ENCODE assay signal across 8 mouse cellular contexts in genomic region chr13:105266746-105267145, GRCm38 (mm10). TPM values are rescaled to one million over a fixed set of nuclear protein-coding genes. Genes with fewer than 3 reads are reported as not detected.
A peak's percentile ranks its signal among the peaks of the same experiment; 100 is the strongest.
DNase-seq lines count a peak whose midpoint lies in the region; ATAC-seq and TF ChIP-seq lines count a peak whose summit lies in the region.

No protein-coding gene starts in this region.

- no peak for ATAC-seq in heart, embryonic 11.5 days (replicated peaks; ENCODE audit: insufficient number of reproducible peaks, low FRiP score, low TSS enrichment)
- peak; percentile 50; the same call in 1 of the 2 replicates for ATAC-seq in midbrain, embryonic 14.5 days (ENCODE audit: low FRiP score, low TSS enrichment)

- H3K9ac ChIP-seq in heart, embryonic 11.5 days (ENCODE audit: low read depth, low read length), result no peak overlapping the region
- no peak overlapping the region for H3K9ac ChIP-seq in ES-E14 (ENCODE audit: insufficient read depth, low read depth, low read length, poor library complexity, severe bottlenecking)
- no peak overlapping the region for H3K9ac ChIP-seq in midbrain, embryonic 14.5 days (replicated peaks; ENCODE audit: low read length)

- H3K4me1 ChIP-seq in heart, embryonic 11.5 days (ENCODE audit: control insufficient read depth, insufficient read depth, low read length), result no peaks in the 10 kb centered on the region
- no peaks in the 10 kb centered on the region for H3K4me1 ChIP-seq in ES-E14 (ENCODE audit: control insufficient read depth in 2 of 2, insufficient read depth in 2 of 2, low read length in 2 of 2, poor library complexity in 1 of 2)
- no peaks in the 10 kb centered on the region for H3K4me1 ChIP-seq in midbrain, embryonic 14.5 days (ENCODE audit: control insufficient read depth, insufficient read depth, low read length)

- DNase-seq in heart, postnatal 10 days, result peak; percentile 49 to 74
- peak; percentile 34 for DNase-seq in ES-E14 (ENCODE audit: low read depth, low spot score)
- peak; percentile 16 for DNase-seq in cerebellum, adult 8-10 months
- DNase-seq in gonadal fat pad, adult 2 months (ENCODE audit: low read depth), result peak; percentile 3
- peak; percentile 81 for DNase-seq in layer of hippocampus, adult 9-10 months (ENCODE audit: low spot score)
- DNase-seq in midbrain, embryonic 14.5 days, result peak; percentile 83
- no peak for DNase-seq in natural killer cell, adult 2 months (ENCODE audit: low spot score in 2 of 2)

- in situ Hi-C loops in ES-E14 (cut with MboI; ENCODE audit: low sequenced_read_pairs in 2 of 2, unreplicated experiment in 2 of 2), result no loop called here

- no peak overlapping the region for H3K4me3 ChIP-seq in heart, embryonic 11.5 days (ENCODE audit: low read depth, low read length)
- H3K4me3 ChIP-seq in ES-E14 (ENCODE audit: insufficient read depth in 1 of 2, low read depth in 1 of 2, low read length in 2 of 2, poor library complexity in 1 of 2, severe bottlenecking in 1 of 2), result no peak overlapping the region
- H3K4me3 ChIP-seq in midbrain, embryonic 14.5 days (replicated peaks; ENCODE audit: low read depth, low read length), result no peak overlapping the region

- no peak overlapping the region for H3K27ac ChIP-seq in heart, embryonic 11.5 days (ENCODE audit: low read depth, low read length)
- no peak overlapping the region for H3K27ac ChIP-seq in ES-E14 (ENCODE audit: insufficient read depth, low read depth, low read length, poor library complexity, severe bottlenecking)
- no peak overlapping the region for H3K27ac ChIP-seq in midbrain, embryonic 14.5 days (replicated peaks; ENCODE audit: low read depth, low read length)

- WGBS in heart, embryonic 11.5 days (ENCODE audit: insufficient replicate concordance), result 46% methylated on average over 3 of the region's 3 CpGs
- 58% methylated on average over 3 of the region's 3 CpGs for WGBS in midbrain, embryonic 14.5 days

- no peak overlapping the region for H3K4me2 ChIP-seq in heart, embryonic 11.5 days
- H3K4me2 ChIP-seq in midbrain, embryonic 14.5 days (ENCODE audit: low read length), result no peak overlapping the region

- no peaks in the 10 kb centered on the region for H3K9me3 ChIP-seq in heart, embryonic 11.5 days (replicated peaks; ENCODE audit: control insufficient read depth, low read length)
- H3K9me3 ChIP-seq in ES-E14 (ENCODE audit: control insufficient read depth, insufficient read depth, low read depth, low read length), result no peaks in the 10 kb centered on the region
- no peaks in the 10 kb centered on the region for H3K9me3 ChIP-seq in midbrain, embryonic 14.5 days (ENCODE audit: control insufficient read depth, low read length)

- intact Hi-C loops in heart, postnatal 10 days (cut with DNase I), result loop anchor here (1.0 kb wide), 1 partner anchor 111 kb away; no protein-coding TSS in a partner anchor

- no peaks in the 10 kb centered on the region for H3K27me3 ChIP-seq in heart, embryonic 11.5 days (ENCODE audit: control insufficient read depth, insufficient read depth, low read length)
- no peaks in the 10 kb centered on the region for H3K27me3 ChIP-seq in midbrain, embryonic 14.5 days (ENCODE audit: control insufficient read depth, insufficient read depth, low read length)

- H3K36me3 ChIP-seq in heart, embryonic 11.5 days (ENCODE audit: control insufficient read depth, insufficient read depth, low read length), result no peaks in the 10 kb centered on the region
- no peaks in the 10 kb centered on the region for H3K36me3 ChIP-seq in ES-E14 (ENCODE audit: control insufficient read depth, insufficient read depth, low read length, poor library complexity, severe bottlenecking)
- H3K36me3 ChIP-seq in midbrain, embryonic 14.5 days (ENCODE audit: control insufficient read depth, insufficient read depth, low read length), result peaks cover 10% of the 10 kb centered on the region; the same call in 1 of the 2 replicates

TF ChIP-seq in ES-E14, 5 proteins besides CTCF, POLR2A, EP300 and RAD21:
- TF ChIP-seq ZC3H11A (IDR thresholded peaks at IDR 0.05; ENCODE audit: borderline replicate concordance, low read depth, low read length), result 0 out of 2 replicates have a peak, but pooled peaks have one; percentile 23
- no peak for TF ChIP-seq ZNF384 (IDR thresholded peaks at IDR 0.05; ENCODE audit: low read depth, low read length)

RNA-seq across cellular contexts. Expression of gene Rnf180, which starts 27.9 kb away (rescaled TPM):
- 1 to 10 TPM; 1.2 to 2.3 TPM for total RNA-seq in heart, postnatal 10 days (2021)
- polyA plus RNA-seq in heart, embryonic 11.5 days (2014; fragmentation: Nextera tagmentation; extraction: Ambion mirVana), result 2.4 and 2.7 TPM in 2 replicates
- total RNA-seq in ES-E14 (2012; rRNA removed), result 0.76 and 0.95 TPM in 2 replicates
- 32.0 and 42.0 TPM in 2 replicates for polyA plus RNA-seq in gonadal fat pad, adult 2 months (2012; rRNA removed)
- 34.5 and 35.7 TPM in 2 replicates for polyA plus RNA-seq in midbrain, embryonic 14.5 days (2014; fragmentation: Nextera tagmentation; extraction: Ambion mirVana)

Comparison
In these comparisons a context has a peak if more than half of its experiments do, and no peak if none do; other contexts are left out.
1. DNase-seq: peak in heart, postnatal 10 days (2 of 2), ES-E14 (single experiment), cerebellum, adult 8-10 months (single experiment), gonadal fat pad, adult 2 months (single experiment), layer of hippocampus, adult 9-10 months (single experiment) and midbrain, embryonic 14.5 days (single experiment); none in natural killer cell, adult 2 months (0 of 2).